Mouse (Mus musculus) stomach, embryonic 16.5 days (tissue): ENCODE measurements around the gene Mbd3l1. TPM values are rescaled to one million over a fixed set of nuclear protein-coding genes. Genes with fewer than 3 reads are reported as not detected.

Experiments
- ATAC-seq: fragments of 200-750 bp; cut with Nextera tagmentation; 2 replicates; pipeline ENCODE4 v1.8.0; 2017; ENCODE audit warnings: moderate number of reproducible peaks, moderate TSS enrichment; ENCODE audit not compliant: insufficient read depth, low FRiP score
- H3K27ac ChIP-seq: fragments of 300-500 bp; sonication (generic); 2 replicates; pipeline ENCODE4 v1.5.1; 2014; ENCODE audit warnings: low read length
- H3K27me3 ChIP-seq: fragments of 300-500 bp; sonication (generic); 2 replicates; pipeline ENCODE4 v1.6.1; 2014; ENCODE audit warnings: low read length, control low read depth, mixed read lengths; ENCODE audit not compliant: control insufficient read depth, insufficient read depth
- H3K36me3 ChIP-seq: fragments of 300-500 bp; sonication (generic); 2 replicates; pipeline ENCODE4 v1.6.1; 2014; ENCODE audit warnings: low read length; ENCODE audit not compliant: control insufficient read depth, insufficient read depth
- H3K4me1 ChIP-seq: fragments of 300-500 bp; sonication (generic); 2 replicates; pipeline ENCODE4 v1.6.1; 2014; ENCODE audit warnings: low read length, control low read depth, mixed read lengths; ENCODE audit not compliant: control insufficient read depth, insufficient read depth
- H3K4me2 ChIP-seq: fragments of 300-500 bp; sonication (generic); 2 replicates; pipeline ENCODE4 v1.6.1; 2014; ENCODE audit warnings: low read depth, low read length, mixed read lengths
- H3K4me3 ChIP-seq: fragments of 300-500 bp; sonication (generic); replicated peaks from 2 replicates; pipeline ENCODE4 v1.5.1; 2014; ENCODE audit warnings: mild to moderate bottlenecking, low read length
- H3K9ac ChIP-seq: fragments of 300-500 bp; sonication (generic); 2 replicates; pipeline ENCODE4 v1.6.1; 2014; ENCODE audit warnings: low read length
- H3K9me3 ChIP-seq: fragments of 300-500 bp; sonication (generic); replicated peaks from 2 replicates; pipeline ENCODE4 v1.6.1; 2016; ENCODE audit warnings: low read length, control low read depth; ENCODE audit not compliant: control insufficient read depth
- WGBS: fragments of 180-500 bp; shearing (Covaris S2); extraction: QIAGEN DNeasy Blood & Tissue Kit; methylation state at CpG from one replicate; pipeline ENCODE4 v1.1.7; 2014; 5-methylcytosine and 5-hydroxymethylcytosine counted together
- polyA plus RNA-seq: library from polyadenylated mRNA; unstranded; fragments of >200 nt; fragmentation: Nextera tagmentation; extraction: Ambion mirVana; gene quantifications from 2 replicates; pipeline ENCODE4 v1.2.1, GENCODE M21; 2015

Gene Mbd3l1
- not detected in 2 replicates for polyA plus RNA-seq

DNA sequence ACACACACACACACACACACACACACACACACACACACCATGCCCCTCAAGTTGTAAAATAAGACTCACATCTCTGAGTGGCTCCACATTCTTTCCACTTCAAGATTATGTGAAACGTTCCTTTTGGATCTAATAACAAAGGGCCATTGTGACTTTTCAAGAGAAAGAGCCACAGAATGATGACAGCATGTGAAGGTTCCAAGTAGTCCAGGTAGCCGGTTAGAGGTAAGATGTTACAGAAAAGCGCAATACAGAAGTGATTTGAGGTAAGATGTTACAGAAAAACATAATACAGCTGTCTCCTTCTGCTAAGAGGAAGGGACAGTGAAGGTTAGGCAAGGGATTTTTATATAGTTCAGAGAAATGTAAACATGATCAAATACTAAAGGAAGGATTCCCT, at the start of gene Mbd3l1, which contains the start of gene Zfp558:
Mbd3l1 (plus strand) TSS at position 192 of the 400 bp plus-strand sequence.
Zfp558 (minus strand) TSS at position 101 of the 400 bp plus-strand sequence.
- no peak within 1 kb of the TSS for H3K9ac ChIP-seq
- WGBS = 69% methylated on average over 3 of the region's 3 CpGs
- ATAC-seq = no peak
- no peak within 1 kb of the TSS for H3K4me3 ChIP-seq
- no peak within 1 kb of the TSS for H3K4me2 ChIP-seq
- no peaks in the 10 kb centered on the region for H3K9me3 ChIP-seq
- H3K27ac ChIP-seq = no peak within 1 kb of the TSS
- no peaks in the 10 kb centered on the region for H3K4me1 ChIP-seq
- H3K27me3 ChIP-seq = no peaks in the 10 kb centered on the region
- no peaks in the 10 kb centered on the region for H3K36me3 ChIP-seq

DNA sequence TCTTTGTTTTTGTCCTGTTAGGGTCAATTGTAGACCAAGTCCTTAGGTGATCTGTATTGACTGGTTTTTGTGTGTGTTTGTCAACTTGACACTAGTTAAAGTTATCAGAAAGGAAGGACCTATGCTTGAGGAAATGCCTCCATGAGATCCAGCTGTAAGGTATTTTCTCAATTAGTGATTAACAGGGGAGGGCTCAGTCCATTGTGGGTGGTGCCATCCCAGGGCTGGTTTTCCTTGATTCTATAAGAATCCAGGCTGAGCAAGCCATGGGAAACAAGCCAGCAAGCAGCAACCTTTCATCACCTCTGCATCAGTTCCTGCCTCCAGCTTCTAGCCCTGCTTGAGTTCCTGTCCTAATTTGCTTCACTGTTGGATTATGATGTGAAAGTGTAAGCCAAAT, 47.8 kb upstream of the Mbd3l1 start, which contains the start of gene Mbd3l2:
Mbd3l2 (plus strand) TSS at position 301 of the 400 bp plus-strand sequence.
- H3K36me3 ChIP-seq = no peaks in the 10 kb centered on the region
- no peaks in the 10 kb centered on the region for H3K9me3 ChIP-seq
- H3K4me1 ChIP-seq = no peaks in the 10 kb centered on the region
- ATAC-seq = no peak
- H3K4me2 ChIP-seq = no peak within 1 kb of the TSS
- H3K27me3 ChIP-seq = no peaks in the 10 kb centered on the region
- H3K4me3 ChIP-seq = no peak within 1 kb of the TSS
- no peak within 1 kb of the TSS for H3K27ac ChIP-seq
- no peak within 1 kb of the TSS for H3K9ac ChIP-seq

DNA sequence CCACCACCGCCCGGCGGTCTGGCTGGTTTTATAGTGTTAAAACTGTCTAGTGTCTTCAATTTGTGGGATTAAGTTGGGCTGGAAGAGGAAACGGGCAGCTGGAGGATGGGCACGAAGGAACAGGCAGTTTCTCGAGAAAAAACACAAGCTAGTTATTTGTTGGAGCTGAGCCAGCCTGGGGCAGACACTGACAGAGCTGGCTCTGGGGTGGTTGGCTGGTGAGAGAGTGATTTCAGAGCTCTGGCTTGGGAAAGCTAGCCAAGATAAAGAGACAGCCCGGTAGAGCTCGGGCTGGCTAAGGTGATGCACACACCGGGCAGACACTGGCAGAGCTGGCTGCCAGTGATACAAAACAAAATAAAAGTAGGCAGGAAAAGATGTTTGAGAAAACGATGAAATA, 46.5 kb upstream of the Mbd3l1 start:
- no peak overlapping the region for H3K9ac ChIP-seq
- ATAC-seq = no peak
- no peak overlapping the region for H3K4me2 ChIP-seq
- H3K4me1 ChIP-seq = no peaks in the 10 kb centered on the region
- H3K36me3 ChIP-seq = no peaks in the 10 kb centered on the region
- H3K9me3 ChIP-seq = no peaks in the 10 kb centered on the region
- no peak overlapping the region for H3K27ac ChIP-seq
- no peak overlapping the region for H3K4me3 ChIP-seq
- 69% methylated on average over 10 of the region's 10 CpGs for WGBS
- no peaks in the 10 kb centered on the region for H3K27me3 ChIP-seq

DNA sequence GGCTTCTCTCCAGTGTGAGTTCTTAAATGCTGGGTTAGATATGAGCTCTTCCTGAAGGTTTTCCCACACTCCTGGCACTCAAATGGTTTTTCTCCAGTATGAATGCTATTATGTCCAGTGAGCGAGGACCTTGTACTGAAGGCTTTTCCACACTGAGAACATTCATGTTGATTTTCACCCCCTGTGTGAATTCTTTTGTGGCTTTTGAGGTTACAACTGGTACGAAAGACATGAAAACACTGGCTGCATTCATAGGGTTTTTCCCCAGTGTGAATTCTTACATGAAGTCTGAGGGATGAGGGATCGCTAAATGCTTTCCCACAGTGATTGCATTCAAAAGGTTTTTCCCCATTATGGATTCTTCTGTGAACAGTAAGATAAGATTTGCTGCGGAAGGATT, 21.6 kb upstream of the Mbd3l1 start:
- H3K4me1 ChIP-seq = no peaks in the 10 kb centered on the region
- H3K9me3 ChIP-seq = peaks cover 6% of the 10 kb centered on the region; the same call in 1 of the 2 replicates
- peaks cover 20% of the 10 kb centered on the region for H3K36me3 ChIP-seq
- H3K4me3 ChIP-seq = no peak overlapping the region
- no peak overlapping the region for H3K9ac ChIP-seq
- no peak overlapping the region for H3K27ac ChIP-seq
- ATAC-seq = no peak
- no peaks in the 10 kb centered on the region for H3K27me3 ChIP-seq
- no peak overlapping the region for H3K4me2 ChIP-seq
- WGBS = 92% methylated on average over 4 of the region's 4 CpGs

DNA sequence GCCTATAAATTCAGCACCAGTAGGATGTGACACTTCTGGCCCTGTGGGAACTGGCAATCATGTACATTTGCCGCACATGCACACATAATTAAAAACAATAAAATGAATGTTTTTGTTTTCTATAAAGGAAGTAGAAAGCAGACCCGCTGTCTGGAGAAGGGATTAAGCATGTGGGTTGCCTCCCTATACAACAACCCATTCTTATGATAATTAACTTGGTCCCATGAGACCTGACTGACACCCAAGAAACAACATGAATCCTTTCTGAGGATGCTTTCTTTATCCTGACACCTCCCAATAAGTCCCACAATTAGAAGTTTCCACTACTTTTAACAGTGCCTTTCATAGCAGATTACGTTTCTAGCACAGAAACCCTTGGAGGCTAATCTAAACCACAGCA, 10.8 kb upstream of the Mbd3l1 start:
- no peak overlapping the region for H3K9ac ChIP-seq
- 86% methylated on average over 3 of the region's 3 CpGs for WGBS
- no peaks in the 10 kb centered on the region for H3K4me1 ChIP-seq
- H3K4me2 ChIP-seq = no peak overlapping the region
- H3K4me3 ChIP-seq = no peak overlapping the region
- no peak for ATAC-seq
- H3K9me3 ChIP-seq = 0 out of 2 replicates have a peak, but pooled peaks cover 3% of the 10 kb centered on the region
- H3K27ac ChIP-seq = no peak overlapping the region
- peaks cover 3% of the 10 kb centered on the region; the same call in 1 of the 2 replicates for H3K36me3 ChIP-seq
- no peaks in the 10 kb centered on the region for H3K27me3 ChIP-seq

DNA sequence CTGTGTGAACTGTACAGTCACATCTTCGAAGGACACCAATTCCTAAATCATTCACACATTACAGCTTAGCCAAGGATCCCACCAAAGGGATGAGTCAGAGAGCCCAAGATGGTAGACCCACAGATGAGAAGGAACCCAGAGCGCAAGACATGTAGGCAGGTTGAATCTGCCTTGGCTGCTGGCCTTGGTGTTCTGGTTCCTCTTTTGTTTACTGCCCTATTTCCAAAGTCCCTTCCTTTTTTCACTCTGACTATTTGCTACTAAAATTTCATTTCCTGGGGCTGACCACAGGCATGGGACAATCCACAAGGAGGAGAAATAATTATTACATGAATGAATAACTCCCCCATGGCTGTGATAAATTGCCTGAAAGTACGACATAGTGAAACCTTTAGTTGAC, 10.2 kb upstream of the Mbd3l1 start:
- no peak overlapping the region for H3K4me3 ChIP-seq
- no peak overlapping the region for H3K9ac ChIP-seq
- H3K4me2 ChIP-seq = no peak overlapping the region
- peaks cover 3% of the 10 kb centered on the region; the same call in 1 of the 2 replicates for H3K4me1 ChIP-seq
- WGBS = 86% methylated on average over 3 of the region's 3 CpGs
- H3K36me3 ChIP-seq = no peaks in the 10 kb centered on the region
- H3K27me3 ChIP-seq = no peaks in the 10 kb centered on the region
- ATAC-seq = no peak
- 0 out of 2 replicates have a peak, but pooled peaks cover 3% of the 10 kb centered on the region for H3K9me3 ChIP-seq
- H3K27ac ChIP-seq = no peak overlapping the region

DNA sequence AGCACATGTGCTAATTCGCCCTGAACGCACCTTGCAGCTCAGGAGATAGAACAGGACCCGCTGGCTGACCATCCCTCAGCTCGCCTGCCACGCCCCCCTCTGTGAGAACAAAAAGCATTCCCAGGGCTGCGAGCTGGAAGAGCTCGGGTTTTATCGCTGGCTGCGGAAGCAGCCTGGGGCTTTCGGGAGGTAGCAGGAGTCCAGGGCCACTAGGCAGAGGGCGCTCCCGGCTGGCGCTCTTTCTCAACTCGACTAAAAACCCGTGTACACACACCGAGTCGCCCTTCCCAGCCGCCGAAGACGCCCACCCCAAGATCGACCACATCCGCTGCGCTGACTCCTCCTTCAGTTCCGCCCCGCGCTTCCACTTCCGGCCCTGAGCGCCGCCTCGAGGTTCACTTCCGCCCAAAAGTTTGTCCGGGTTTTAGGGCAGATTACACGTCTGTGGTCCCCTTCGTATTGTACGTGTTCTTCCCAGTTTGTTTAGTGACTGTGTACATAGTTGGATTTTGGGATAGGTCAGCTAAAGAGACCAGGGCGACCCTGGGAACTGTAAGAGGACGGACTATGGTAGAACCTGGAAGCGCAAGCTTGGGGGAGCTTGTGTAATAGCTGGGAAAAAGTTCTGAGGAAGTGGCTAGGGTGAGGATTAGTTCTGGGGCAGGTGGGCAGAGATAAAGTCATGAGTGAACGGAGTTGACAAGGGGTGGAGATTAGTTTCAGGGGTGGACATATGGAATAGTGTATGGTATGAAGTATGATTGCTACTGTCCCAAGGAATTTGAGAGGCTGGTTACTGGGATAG, 4.6 kb upstream of the Mbd3l1 start:
- Histone ChIP-seq H3K9me3 (no peaks in the 10 kb centered on the region), H3K27me3 (no peaks in the 10 kb centered on the region), H3K4me2 (peak overlapping the region; percentile 74), H3K9ac (peak overlapping the region; percentile 66), H3K4me1 (peaks cover 3% of the 10 kb centered on the region; the same call in 1 of the 2 replicates), H3K36me3 (no peaks in the 10 kb centered on the region), H3K27ac (peak overlapping the region; percentile 72), H3K4me3 (peak overlapping the region; percentile 53)
- 4% methylated on average over 39 of the region's 39 CpGs for WGBS
- ATAC-seq = peak; percentile 97

DNA sequence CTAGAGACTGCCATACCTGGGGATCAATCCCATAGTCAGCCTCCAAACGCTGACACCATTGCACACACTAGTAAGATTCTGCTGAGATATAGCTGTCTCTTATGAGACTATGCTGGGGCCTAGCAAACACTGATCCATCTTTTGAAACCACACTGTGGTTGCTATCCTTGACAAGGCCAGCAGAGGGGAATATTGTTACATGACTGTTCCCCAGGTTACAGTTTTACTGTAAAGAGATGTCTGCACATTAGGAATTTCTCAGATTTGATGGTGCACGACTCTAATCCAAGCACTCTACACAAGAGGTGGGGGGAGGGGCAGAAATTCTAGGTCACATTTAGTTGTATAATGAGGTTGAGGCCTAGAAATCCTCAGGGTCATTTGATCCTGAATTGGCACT, 29.9 kb downstream of the Mbd3l1 start:
- WGBS = 44% methylated on average over 2 of the region's 2 CpGs

More for the DNA sequence above, 29.9 kb downstream of the Mbd3l1 start:
- no peaks in the 10 kb centered on the region for H3K9me3 ChIP-seq
- no peaks in the 10 kb centered on the region for H3K27me3 ChIP-seq
- H3K4me1 ChIP-seq = no peaks in the 10 kb centered on the region
- H3K36me3 ChIP-seq = no peaks in the 10 kb centered on the region
- H3K27ac ChIP-seq = no peak overlapping the region
- ATAC-seq = no peak
- H3K9ac ChIP-seq = no peak overlapping the region
- H3K4me3 ChIP-seq = no peak overlapping the region
- no peak overlapping the region for H3K4me2 ChIP-seq
